Mouse (Mus musculus) neural tube, embryonic 14.5 days (tissue): ENCODE measurements at regions not wholly inside any gene's neighbourhood (a gene's known extent, or its start where the extent isn't known, plus 50 kb on each side); places are given as distances from the start of the nearest gene placed in this dataset.

Experiments used
- ATAC-seq: fragments of 200-750 bp; cut with Nextera tagmentation; 2 replicates; pipeline ENCODE4 v1.8.0; 2017; ENCODE audit warnings: low read depth, mild to moderate bottlenecking, moderate TSS enrichment, moderate library complexity
- H3K27ac ChIP-seq: fragments of 300-500 bp; sonication (generic); 2 replicates; pipeline ENCODE4 v1.5.1; 2014; ENCODE audit warnings: low read depth, mild to moderate bottlenecking, control low read depth, low read length, moderate library complexity, mixed read lengths
- H3K27me3 ChIP-seq: fragments of 300-500 bp; sonication (generic); 2 replicates; pipeline ENCODE4 v1.6.1; 2014; ENCODE audit warnings: low read length; ENCODE audit not compliant: control insufficient read depth, insufficient read depth
- H3K36me3 ChIP-seq: fragments of 300-500 bp; sonication (generic); 2 replicates; pipeline ENCODE4 v1.6.1; 2014; ENCODE audit warnings: low read length, mixed read lengths; ENCODE audit not compliant: control insufficient read depth, insufficient read depth
- H3K4me1 ChIP-seq: fragments of 300-500 bp; sonication (generic); 2 replicates; pipeline ENCODE4 v1.6.1; 2014; ENCODE audit warnings: low read length; ENCODE audit not compliant: control insufficient read depth, insufficient read depth
- H3K4me2 ChIP-seq: fragments of 300-500 bp; sonication (generic); 2 replicates; pipeline ENCODE4 v1.6.1; 2014; ENCODE audit warnings: mild to moderate bottlenecking, low read depth, low read length, control low read depth
- H3K4me3 ChIP-seq: fragments of 300-500 bp; sonication (generic); 2 replicates; pipeline ENCODE4 v1.5.1; 2014; ENCODE audit warnings: low read depth, low read length, control low read depth, mixed read lengths
- H3K9ac ChIP-seq: fragments of 300-500 bp; sonication (generic); replicated peaks from 2 replicates; pipeline ENCODE4 v1.6.1; 2014; ENCODE audit warnings: low read depth, mild to moderate bottlenecking, control low read depth, low read length, mixed read lengths
- H3K9me3 ChIP-seq: fragments of 300-500 bp; sonication (generic); 2 replicates; pipeline ENCODE4 v1.6.1; 2016; ENCODE audit warnings: low read length; ENCODE audit not compliant: control insufficient read depth
- WGBS: fragments of 180-500 bp; shearing (Covaris S2); extraction: QIAGEN DNeasy Blood & Tissue Kit; methylation state at CpG from one replicate; pipeline ENCODE4 v1.1.7; 2014; 5-methylcytosine and 5-hydroxymethylcytosine counted together

DNA sequence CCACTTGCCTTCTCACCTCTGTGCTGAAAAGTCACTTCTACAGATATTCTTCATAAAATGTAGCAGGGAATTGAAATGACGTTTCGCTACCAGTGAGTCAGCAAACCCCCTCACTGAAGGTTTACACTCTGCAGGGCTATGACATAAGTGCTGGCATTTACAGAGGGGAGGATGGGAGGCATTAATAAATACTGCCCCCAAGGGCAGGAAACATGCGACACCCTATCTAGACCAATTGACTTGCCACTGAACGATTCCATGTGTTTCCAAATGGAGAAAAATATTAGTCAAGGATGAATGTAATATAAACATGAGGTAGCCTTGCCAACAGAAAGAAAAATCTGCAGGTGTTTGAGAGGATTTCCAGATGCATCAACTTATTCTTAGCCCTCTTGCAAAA lies 465.5 kb downstream of the Ipo11 start:
- no peak overlapping the region for H3K9ac ChIP-seq
- H3K27me3 ChIP-seq, result no peaks in the 10 kb centered on the region
- no peak overlapping the region for H3K4me3 ChIP-seq
- H3K9me3 ChIP-seq, result no peaks in the 10 kb centered on the region
- no peak overlapping the region for H3K27ac ChIP-seq
- ATAC-seq, result no peak
- H3K36me3 ChIP-seq, result no peaks in the 10 kb centered on the region
- no peaks in the 10 kb centered on the region for H3K4me1 ChIP-seq
- WGBS, result 72% methylated on average over 4 of the region's 4 CpGs
- no peak overlapping the region for H3K4me2 ChIP-seq

DNA sequence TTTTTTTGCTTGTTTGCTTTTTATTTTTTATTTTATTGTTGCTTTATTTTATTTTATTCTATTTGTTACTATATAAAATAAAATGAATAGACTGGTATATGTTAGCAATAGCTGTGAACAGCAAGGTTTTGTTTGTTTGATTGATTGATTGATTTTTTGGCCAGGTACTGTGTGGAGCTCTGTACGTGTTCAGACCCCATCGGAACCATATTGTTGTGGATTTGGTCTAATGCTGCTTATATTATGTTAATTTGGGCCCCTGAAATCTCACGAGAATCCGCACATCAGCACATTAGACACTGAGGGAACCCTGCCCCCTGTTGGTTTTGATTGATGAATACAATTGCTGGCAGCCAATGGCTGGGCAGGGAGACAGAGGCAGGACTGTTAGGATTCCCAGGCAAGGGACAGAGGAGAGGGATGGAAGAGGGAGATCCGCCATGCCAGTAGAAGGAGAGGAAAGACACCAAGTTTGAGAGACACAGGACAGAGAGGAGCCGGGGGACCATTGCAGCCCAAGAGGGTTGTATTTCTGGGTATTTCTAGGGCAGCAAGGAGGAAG lies 482.3 kb downstream of the Ipo11 start:
- no peak overlapping the region for H3K27ac ChIP-seq
- H3K4me1 ChIP-seq, result no peaks in the 10 kb centered on the region
- H3K4me3 ChIP-seq, result no peak overlapping the region
- ATAC-seq, result peak; percentile 34; the same call in 1 of the 2 replicates
- no peaks in the 10 kb centered on the region for H3K9me3 ChIP-seq
- no peaks in the 10 kb centered on the region for H3K36me3 ChIP-seq
- 71% methylated on average over 6 of the region's 6 CpGs for WGBS
- no peaks in the 10 kb centered on the region for H3K27me3 ChIP-seq
- H3K9ac ChIP-seq, result no peak overlapping the region
- no peak overlapping the region for H3K4me2 ChIP-seq

- Histone ChIP-seq H3K27ac (no peak overlapping the region), H3K9ac (no peak overlapping the region), H3K9me3 (no peaks in the 10 kb centered on the region), H3K36me3 (no peaks in the 10 kb centered on the region), H3K4me3 (no peak overlapping the region), H3K4me2 (no peak overlapping the region), H3K27me3 (no peaks in the 10 kb centered on the region), H3K4me1 (no peaks in the 10 kb centered on the region)
- WGBS, result 26% methylated on average over 3 of the region's 3 CpGs
- no peak for ATAC-seq
These were observed 504.6 kb downstream of the Ipo11 start for GRCm38 (mm10) chr13:106432165-106432564.

DNA sequence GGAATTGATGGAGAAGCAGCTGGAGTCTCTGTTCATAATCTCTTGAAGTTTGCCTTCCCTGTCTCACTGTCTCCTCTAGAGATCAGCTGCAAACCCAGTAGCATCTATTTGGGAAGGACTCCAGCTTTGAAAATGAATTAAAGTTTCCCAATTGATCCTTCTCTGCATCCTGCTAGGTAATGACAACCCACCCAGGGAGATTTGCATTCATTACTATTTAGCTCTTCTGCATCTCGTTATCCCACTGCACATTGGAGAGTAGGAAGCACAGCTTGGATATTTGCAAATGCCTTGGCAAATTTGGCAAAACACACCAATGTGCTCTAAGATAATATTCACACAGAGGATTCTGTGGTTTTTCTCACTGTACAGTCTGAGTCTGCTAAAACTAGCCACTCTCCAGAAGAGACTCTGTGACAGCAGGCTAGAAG lies 530.1 kb downstream of the Ipo11 start:
- H3K4me3 ChIP-seq, result no peak overlapping the region
- H3K27me3 ChIP-seq, result no peaks in the 10 kb centered on the region
- 20% methylated on average over 1 of the region's 1 CpGs for WGBS
- no peak overlapping the region for H3K9ac ChIP-seq
- no peak overlapping the region for H3K27ac ChIP-seq
- no peak overlapping the region for H3K4me2 ChIP-seq
- H3K36me3 ChIP-seq, result no peaks in the 10 kb centered on the region
- H3K9me3 ChIP-seq, result no peaks in the 10 kb centered on the region
- no peak for ATAC-seq
- no peaks in the 10 kb centered on the region for H3K4me1 ChIP-seq

- 76% methylated on average over 8 of the region's 8 CpGs for WGBS
- Histone ChIP-seq H3K27me3 (no peaks in the 10 kb centered on the region), H3K9ac (no peak overlapping the region), H3K27ac (no peak overlapping the region), H3K4me2 (no peak overlapping the region), H3K4me3 (no peak overlapping the region), H3K36me3 (no peaks in the 10 kb centered on the region), H3K9me3 (no peaks in the 10 kb centered on the region), H3K4me1 (no peaks in the 10 kb centered on the region)
- ATAC-seq, result no peak
These were observed 544.1 kb downstream of the Ipo11 start for GRCm38 (mm10) chr13:106392642-106393041.

DNA sequence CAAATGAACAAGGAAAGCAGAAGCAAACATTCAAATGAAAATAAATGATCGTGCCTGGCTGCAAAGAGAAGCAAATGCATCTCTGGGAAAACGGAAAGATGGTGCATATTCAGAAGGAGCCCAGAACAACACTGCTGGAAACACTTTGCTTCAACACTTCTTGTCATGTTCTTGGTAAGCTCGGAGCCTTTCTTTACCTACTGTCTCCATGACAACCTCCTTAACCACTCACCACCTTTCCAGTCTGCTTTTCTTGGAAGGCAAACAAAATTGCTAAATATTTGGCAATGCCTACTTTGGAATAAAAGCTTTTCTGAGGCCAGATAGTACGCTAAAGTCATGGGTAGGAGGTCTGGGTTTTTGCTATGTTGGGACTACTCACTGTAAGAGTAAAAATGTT lies 548.1 kb downstream of the Ipo11 start:
- H3K9ac ChIP-seq, result no peak overlapping the region
- no peak for ATAC-seq
- WGBS, result 81% methylated on average over 4 of the region's 4 CpGs
- H3K4me1 ChIP-seq, result no peaks in the 10 kb centered on the region
- no peaks in the 10 kb centered on the region for H3K9me3 ChIP-seq
- H3K4me3 ChIP-seq, result no peak overlapping the region
- no peak overlapping the region for H3K27ac ChIP-seq
- no peak overlapping the region for H3K4me2 ChIP-seq
- H3K27me3 ChIP-seq, result no peaks in the 10 kb centered on the region
- no peaks in the 10 kb centered on the region for H3K36me3 ChIP-seq

DNA sequence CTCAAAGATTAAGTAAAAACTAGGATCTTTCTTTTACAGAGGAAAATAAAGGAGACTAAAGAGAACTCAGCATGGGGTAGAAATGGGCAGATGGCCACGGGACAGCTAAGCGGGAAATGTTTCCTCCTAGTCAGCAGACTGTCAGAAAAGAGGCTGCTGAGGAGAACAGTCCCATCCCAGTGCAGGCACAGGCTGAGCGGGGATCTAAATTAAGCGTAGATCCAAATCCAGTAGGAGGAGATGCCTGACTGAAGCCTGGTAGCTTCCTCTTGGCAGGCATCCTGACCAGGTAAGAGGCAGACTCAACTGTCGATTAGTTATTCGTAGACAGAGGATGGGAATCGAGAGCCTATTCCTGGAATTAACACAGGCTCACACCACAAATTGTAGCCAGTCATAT lies 569.2 kb downstream of the Ipo11 start:
- Histone ChIP-seq H3K27me3 (no peaks in the 10 kb centered on the region), H3K4me2 (no peak overlapping the region), H3K4me3 (no peak overlapping the region), H3K36me3 (no peaks in the 10 kb centered on the region), H3K27ac (no peak overlapping the region), H3K9me3 (no peaks in the 10 kb centered on the region), H3K4me1 (no peaks in the 10 kb centered on the region), H3K9ac (no peak overlapping the region)
- ATAC-seq, result no peak
- 81% methylated on average over 7 of the region's 7 CpGs for WGBS

DNA sequence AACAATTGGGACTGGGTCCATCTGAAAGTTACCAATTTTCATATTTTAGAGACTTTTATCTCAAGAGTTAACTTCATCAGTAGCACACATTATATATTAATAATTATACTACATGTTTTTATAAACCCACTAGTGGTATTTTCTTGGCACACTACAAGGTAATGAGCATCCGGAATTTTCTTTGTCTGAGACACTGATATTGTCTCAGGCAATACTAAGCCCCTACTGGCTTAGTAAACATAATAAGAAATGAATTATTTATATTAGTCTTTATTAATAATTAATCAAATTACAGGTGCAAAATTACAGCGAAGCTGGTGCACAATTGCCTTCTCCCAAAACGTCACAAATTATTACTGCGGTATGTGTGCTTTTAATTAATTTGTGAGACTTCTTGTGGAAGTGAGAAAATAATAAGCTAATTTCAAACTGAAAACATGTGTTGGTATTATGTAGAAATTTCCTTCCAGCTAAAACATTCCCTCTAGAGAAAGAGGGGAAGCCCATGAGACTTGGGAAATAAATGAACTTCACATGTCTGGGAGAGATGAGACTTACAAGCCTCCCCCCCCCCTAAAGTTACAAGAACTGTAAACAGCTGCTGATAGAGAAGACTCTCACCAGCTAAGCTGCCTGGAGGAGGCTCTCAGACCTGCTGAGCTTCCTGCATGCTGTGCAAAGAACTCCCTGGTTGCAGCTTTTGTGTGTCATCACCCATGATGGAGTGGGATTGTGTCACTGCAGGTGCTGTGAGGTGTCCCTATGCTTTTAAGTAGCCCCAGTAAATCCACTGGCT lies 583.9 kb downstream of the Ipo11 start:
- no peak overlapping the region for H3K27ac ChIP-seq
- H3K4me2 ChIP-seq, result no peak overlapping the region
- no peak overlapping the region for H3K9ac ChIP-seq
- 65% methylated on average over 4 of the region's 4 CpGs for WGBS
- H3K9me3 ChIP-seq, result no peaks in the 10 kb centered on the region
- no peaks in the 10 kb centered on the region for H3K4me1 ChIP-seq
- H3K27me3 ChIP-seq, result no peaks in the 10 kb centered on the region
- ATAC-seq, result peak; percentile 86
- no peak overlapping the region for H3K4me3 ChIP-seq
- H3K36me3 ChIP-seq, result no peaks in the 10 kb centered on the region

DNA sequence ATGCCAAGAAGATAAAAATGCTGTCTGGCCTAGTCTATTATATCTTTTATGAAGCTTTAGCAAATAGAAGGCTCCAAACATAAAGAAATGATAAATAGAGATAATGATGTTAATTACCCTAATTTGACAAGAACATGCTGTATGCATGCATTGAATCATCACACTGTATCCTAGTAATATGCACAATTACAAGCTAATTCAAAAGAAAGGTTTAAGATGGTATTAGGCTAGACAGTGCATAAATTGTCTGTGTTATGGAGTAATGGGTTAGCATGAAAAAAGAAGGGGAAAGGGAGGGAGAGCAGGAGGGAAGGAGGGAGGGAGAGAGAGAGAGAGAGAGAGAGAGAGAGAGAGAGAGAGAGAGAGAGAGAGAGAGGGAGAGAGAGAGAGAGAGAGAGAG lies 604.7 kb downstream of the Ipo11 start:
- no peak overlapping the region for H3K4me2 ChIP-seq
- H3K9ac ChIP-seq, result no peak overlapping the region
- ATAC-seq, result no peak
- H3K36me3 ChIP-seq, result no peaks in the 10 kb centered on the region
- H3K9me3 ChIP-seq, result no peaks in the 10 kb centered on the region
- H3K27me3 ChIP-seq, result no peaks in the 10 kb centered on the region
- no peak overlapping the region for H3K27ac ChIP-seq
- no peak overlapping the region for H3K4me3 ChIP-seq
- no peaks in the 10 kb centered on the region for H3K4me1 ChIP-seq
